Mouse (Mus musculus): ENCODE measurements at regions not wholly inside any gene's neighbourhood (a gene's known extent, or its start where the extent isn't known, plus 50 kb on each side); places are given as distances from the start of the nearest gene placed in this dataset.

DNA sequence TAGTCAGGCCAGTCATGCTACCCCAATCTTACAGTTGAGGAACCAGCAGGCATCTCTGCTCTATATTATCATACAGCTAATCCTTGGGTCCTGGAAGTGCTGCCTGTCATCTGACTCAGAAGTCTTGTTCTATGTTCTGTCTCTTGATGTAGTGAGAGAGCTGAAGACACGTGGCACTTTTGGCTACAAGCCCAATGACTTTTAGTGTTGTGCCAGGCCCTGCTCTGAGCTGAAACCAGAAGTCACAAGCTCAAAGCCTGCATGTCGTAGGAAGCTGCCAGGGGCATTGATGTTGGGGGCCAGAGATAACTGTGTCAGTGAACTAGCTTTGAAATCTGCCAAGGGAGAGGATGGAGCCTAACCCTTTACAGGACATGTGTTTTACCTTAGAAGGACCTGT lies 904.8 kb upstream of the Lrrc6 start:
- DNase-seq (ENCODE audit: low spot score), result peak; percentile 42
- ATAC-seq (ENCODE audit: low FRiP score), result no peak

DNA sequence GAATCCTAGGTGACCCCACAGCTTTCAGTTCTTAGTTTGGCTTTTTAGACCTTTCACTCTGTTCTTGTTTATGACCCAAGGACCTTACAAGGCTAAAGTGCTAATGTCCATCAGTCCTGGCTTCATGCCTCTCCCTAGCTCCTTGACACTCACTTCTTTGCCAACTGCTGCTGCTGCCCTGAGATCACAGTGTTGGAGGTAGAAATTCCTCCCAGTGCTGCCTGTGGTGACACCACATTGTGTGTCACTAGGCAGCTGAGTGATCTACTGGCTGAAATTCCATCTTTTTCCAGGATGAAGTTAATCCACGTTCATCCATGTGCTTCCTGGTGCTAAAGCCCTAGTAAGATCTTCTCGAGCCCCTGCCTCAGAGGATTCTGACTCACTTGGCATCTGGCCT lies 904.3 kb upstream of the Lrrc6 start:
- DNase-seq (ENCODE audit: low spot score) (no peak), ATAC-seq (ENCODE audit: low FRiP score) (no peak)
- no peak for TF ChIP-seq CTCF (IDR thresholded peaks at IDR 0.05)
- H3K4me2 ChIP-seq (ENCODE audit: low read depth, low read length, poor library complexity, severe bottlenecking), result no peak overlapping the region
- H3K4me1 ChIP-seq (ENCODE audit: insufficient read depth, low read length), result no peaks in the 10 kb centered on the region
- H3K27ac ChIP-seq (ENCODE audit: low read depth, low read length), result no peak overlapping the region
- no peak overlapping the region for H3K4me3 ChIP-seq (ENCODE audit: low read depth, low read length)
- no peaks in the 10 kb centered on the region for H3K9me3 ChIP-seq (ENCODE audit: low read length)
- H3K36me3 ChIP-seq (ENCODE audit: insufficient read depth, low read length), result no peaks in the 10 kb centered on the region
- 56% methylated on average over 2 of the region's 2 CpGs for WGBS
- no peaks in the 10 kb centered on the region for H3K27me3 ChIP-seq (ENCODE audit: insufficient read depth, low read length)
- H3K9ac ChIP-seq (replicated peaks; ENCODE audit: low read length, poor library complexity, severe bottlenecking), result no peak overlapping the region

More for the DNA sequence above, 904.8 kb upstream of the Lrrc6 start:
- no peaks in the 10 kb centered on the region for H3K27me3 ChIP-seq (ENCODE audit: insufficient read depth, low read length)
- no peak overlapping the region for H3K4me3 ChIP-seq (ENCODE audit: low read depth, low read length)
- H3K9ac ChIP-seq (replicated peaks; ENCODE audit: low read length, poor library complexity, severe bottlenecking), result no peak overlapping the region
- no peak for TF ChIP-seq CTCF (IDR thresholded peaks at IDR 0.05)
- H3K27ac ChIP-seq (ENCODE audit: low read depth, low read length), result no peak overlapping the region
- no peaks in the 10 kb centered on the region for H3K4me1 ChIP-seq (ENCODE audit: insufficient read depth, low read length)
- WGBS, result 61% methylated on average over 2 of the region's 2 CpGs
- no peaks in the 10 kb centered on the region for H3K36me3 ChIP-seq (ENCODE audit: insufficient read depth, low read length)
- no peak overlapping the region for H3K4me2 ChIP-seq (ENCODE audit: low read depth, low read length, poor library complexity, severe bottlenecking)
- H3K9me3 ChIP-seq (ENCODE audit: low read length), result no peaks in the 10 kb centered on the region

DNA sequence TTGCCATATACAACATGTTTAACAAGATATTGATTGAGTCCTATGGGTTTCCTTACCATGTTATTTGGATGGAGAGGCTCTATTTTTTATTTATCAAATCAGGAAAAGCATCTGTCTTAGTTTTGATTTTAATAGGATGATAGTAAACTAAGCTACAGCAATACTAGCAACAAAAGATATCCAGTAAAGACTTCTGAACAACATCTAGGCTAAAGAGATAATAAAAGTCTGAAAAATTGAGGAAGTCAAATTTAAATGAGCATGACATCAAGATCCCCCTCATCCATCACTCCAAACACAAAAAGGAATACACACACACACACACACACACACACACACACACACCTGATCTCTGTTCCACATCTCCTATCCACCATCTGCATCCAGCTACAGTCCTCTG lies 901.6 kb upstream of the Lrrc6 start:
- Histone ChIP-seq H3K27ac (ENCODE audit: low read depth, low read length) (no peak overlapping the region), H3K4me3 (ENCODE audit: low read depth, low read length) (no peak overlapping the region), H3K4me1 (ENCODE audit: insufficient read depth, low read length) (no peaks in the 10 kb centered on the region), H3K36me3 (ENCODE audit: insufficient read depth, low read length) (no peaks in the 10 kb centered on the region), H3K27me3 (ENCODE audit: insufficient read depth, low read length) (no peaks in the 10 kb centered on the region), H3K9me3 (ENCODE audit: low read length) (no peaks in the 10 kb centered on the region), H3K9ac (replicated peaks; ENCODE audit: low read length, poor library complexity, severe bottlenecking) (no peak overlapping the region), H3K4me2 (ENCODE audit: low read depth, low read length, poor library complexity, severe bottlenecking) (no peak overlapping the region)
- no peak for TF ChIP-seq CTCF (IDR thresholded peaks at IDR 0.05)
- DNase-seq (ENCODE audit: low spot score) (no peak), ATAC-seq (ENCODE audit: low FRiP score) (no peak)

DNA sequence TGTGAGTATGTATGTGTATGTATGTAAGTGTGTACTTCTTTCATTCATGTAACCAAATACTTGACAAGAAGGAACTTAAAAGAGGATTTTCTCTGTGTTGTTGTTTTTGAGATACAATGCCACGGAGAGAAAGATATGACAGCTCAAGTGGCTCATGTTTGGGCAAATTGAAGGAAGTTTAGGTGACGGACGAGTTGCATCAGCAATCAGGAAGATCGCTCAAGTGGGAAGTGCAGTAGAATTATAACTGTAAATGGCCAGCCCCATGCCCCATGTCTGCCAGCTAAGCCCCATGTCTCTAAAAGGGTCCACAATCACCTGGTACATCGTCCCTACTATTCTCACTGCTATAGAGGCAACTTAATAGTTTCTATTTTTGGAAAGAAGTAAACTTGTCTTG lies 896.6 kb upstream of the Lrrc6 start:
- no peak overlapping the region for H3K27ac ChIP-seq (ENCODE audit: low read depth, low read length)
- ATAC-seq (ENCODE audit: low FRiP score), result no peak
- no peaks in the 10 kb centered on the region for H3K27me3 ChIP-seq (ENCODE audit: insufficient read depth, low read length)
- H3K4me3 ChIP-seq (ENCODE audit: low read depth, low read length), result no peak overlapping the region
- H3K4me2 ChIP-seq (ENCODE audit: low read depth, low read length, poor library complexity, severe bottlenecking), result no peak overlapping the region
- H3K4me1 ChIP-seq (ENCODE audit: insufficient read depth, low read length), result no peaks in the 10 kb centered on the region
- 82% methylated on average over 5 of the region's 5 CpGs for WGBS
- H3K9me3 ChIP-seq (ENCODE audit: low read length), result no peaks in the 10 kb centered on the region
- H3K36me3 ChIP-seq (ENCODE audit: insufficient read depth, low read length), result no peaks in the 10 kb centered on the region
- TF ChIP-seq CTCF (IDR thresholded peaks at IDR 0.05), result no peak
- no peak overlapping the region for H3K9ac ChIP-seq (replicated peaks; ENCODE audit: low read length, poor library complexity, severe bottlenecking)
- DNase-seq (ENCODE audit: low spot score), result no peak

DNA sequence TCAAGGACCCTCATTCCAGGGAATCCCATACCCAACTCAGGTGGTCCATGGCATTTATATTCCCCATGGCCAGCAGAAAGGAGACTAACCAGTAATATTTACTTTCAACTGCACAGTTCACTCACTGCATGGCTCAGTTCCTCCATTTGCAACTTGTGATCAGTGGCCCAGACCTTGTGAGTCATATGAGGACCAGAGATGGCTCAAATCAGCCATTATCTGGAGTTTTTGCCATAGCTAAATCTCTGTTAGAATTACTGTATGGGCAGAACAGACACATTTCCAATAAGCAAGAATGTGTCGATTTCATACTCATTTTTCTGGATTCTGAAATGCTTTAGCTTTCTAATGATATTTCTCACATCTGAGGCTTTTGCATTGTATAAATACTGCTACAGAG lies 894.4 kb upstream of the Lrrc6 start:
- Histone ChIP-seq H3K27ac (ENCODE audit: low read depth, low read length) (no peak overlapping the region), H3K27me3 (ENCODE audit: insufficient read depth, low read length) (no peaks in the 10 kb centered on the region), H3K9me3 (ENCODE audit: low read length) (no peaks in the 10 kb centered on the region), H3K4me1 (ENCODE audit: insufficient read depth, low read length) (no peaks in the 10 kb centered on the region), H3K9ac (replicated peaks; ENCODE audit: low read length, poor library complexity, severe bottlenecking) (no peak overlapping the region), H3K36me3 (ENCODE audit: insufficient read depth, low read length) (no peaks in the 10 kb centered on the region), H3K4me2 (ENCODE audit: low read depth, low read length, poor library complexity, severe bottlenecking) (no peak overlapping the region), H3K4me3 (ENCODE audit: low read depth, low read length) (no peak overlapping the region)
- ATAC-seq (ENCODE audit: low FRiP score) (no peak), DNase-seq (ENCODE audit: low spot score) (no peak)
- no peak for TF ChIP-seq CTCF (IDR thresholded peaks at IDR 0.05)
- 93% methylated on average over 1 of the region's 1 CpGs for WGBS

DNA sequence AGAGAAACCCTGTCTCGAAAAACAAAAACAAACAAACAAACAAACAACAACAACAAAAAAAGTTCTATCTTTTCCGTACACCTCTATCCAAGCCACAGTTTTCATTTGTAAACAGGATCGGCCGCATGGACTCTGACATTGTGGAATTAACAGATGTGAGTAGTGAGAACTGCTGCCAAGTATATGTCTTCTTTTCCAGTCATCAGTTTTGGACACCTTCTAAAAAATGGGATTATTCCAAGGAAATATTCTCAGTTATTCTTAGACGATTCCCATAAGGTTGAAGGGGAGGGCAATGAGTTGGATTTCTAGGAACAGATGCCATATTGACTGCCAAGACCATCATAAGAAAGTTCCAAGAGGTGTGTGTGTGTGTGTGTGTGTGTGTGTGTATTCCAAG lies 891.2 kb upstream of the Lrrc6 start:
- no peak overlapping the region for H3K27ac ChIP-seq (ENCODE audit: low read depth, low read length)
- 91% methylated on average over 5 of the region's 5 CpGs for WGBS
- H3K4me2 ChIP-seq (ENCODE audit: low read depth, low read length, poor library complexity, severe bottlenecking), result no peak overlapping the region
- H3K4me1 ChIP-seq (ENCODE audit: insufficient read depth, low read length), result no peaks in the 10 kb centered on the region
- no peak overlapping the region for H3K9ac ChIP-seq (replicated peaks; ENCODE audit: low read length, poor library complexity, severe bottlenecking)
- ATAC-seq (ENCODE audit: low FRiP score) (no peak), DNase-seq (ENCODE audit: low spot score) (no peak)
- no peaks in the 10 kb centered on the region for H3K9me3 ChIP-seq (ENCODE audit: low read length)
- H3K4me3 ChIP-seq (ENCODE audit: low read depth, low read length), result no peak overlapping the region
- no peak for TF ChIP-seq CTCF (IDR thresholded peaks at IDR 0.05)
- H3K27me3 ChIP-seq (ENCODE audit: insufficient read depth, low read length), result no peaks in the 10 kb centered on the region; the same call in 1 of the 2 replicates
- H3K36me3 ChIP-seq (ENCODE audit: insufficient read depth, low read length), result no peaks in the 10 kb centered on the region

DNA sequence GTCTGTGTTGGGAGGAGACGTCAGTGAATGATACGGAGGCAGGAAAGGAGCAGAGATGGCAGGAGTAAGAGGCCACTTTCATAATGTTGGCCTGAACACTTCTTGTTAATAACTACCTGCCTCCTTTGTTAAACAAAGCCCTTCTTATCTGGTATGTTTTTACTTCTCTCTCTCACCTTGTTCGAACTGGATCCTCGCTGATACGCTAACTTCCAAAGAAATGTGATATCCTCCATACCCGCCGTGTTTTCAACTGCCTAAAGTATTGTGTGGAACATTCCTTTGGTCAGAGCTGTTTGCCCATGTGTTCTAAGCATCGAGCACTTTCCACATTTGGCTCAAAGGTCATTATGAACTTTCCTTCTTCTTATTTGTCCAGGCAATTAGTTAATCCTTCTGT lies 887.8 kb upstream of the Lrrc6 start:
- H3K4me1 ChIP-seq (ENCODE audit: insufficient read depth, low read length), result no peaks in the 10 kb centered on the region
- no peak overlapping the region for H3K27ac ChIP-seq (ENCODE audit: low read depth, low read length)
- 79% methylated on average over 8 of the region's 8 CpGs for WGBS
- no peak overlapping the region for H3K4me3 ChIP-seq (ENCODE audit: low read depth, low read length)
- no peak overlapping the region for H3K9ac ChIP-seq (replicated peaks; ENCODE audit: low read length, poor library complexity, severe bottlenecking)
- ATAC-seq (ENCODE audit: low FRiP score) (no peak), DNase-seq (ENCODE audit: low spot score) (no peak)
- H3K4me2 ChIP-seq (ENCODE audit: low read depth, low read length, poor library complexity, severe bottlenecking), result no peak overlapping the region
- H3K27me3 ChIP-seq (ENCODE audit: insufficient read depth, low read length), result no peaks in the 10 kb centered on the region; the same call in 1 of the 2 replicates
- no peak for TF ChIP-seq CTCF (IDR thresholded peaks at IDR 0.05)
- no peaks in the 10 kb centered on the region for H3K9me3 ChIP-seq (ENCODE audit: low read length)
- H3K36me3 ChIP-seq (ENCODE audit: insufficient read depth, low read length), result no peaks in the 10 kb centered on the region

Measured in midbrain, postnatal 0 days (tissue).